Mouse (Mus musculus) MEL (cell line): Measurements from ENCODE around the gene Tfam.
A peak's percentile ranks its signal among the peaks of the same experiment; 100 is the strongest.

Source experiments
- HCFC1 ChIP-seq: IDR thresholded peaks from 2 replicates; pipeline ENCODE4 v1.6.1; 2012; ENCODE audit warnings: low read depth, mild to moderate bottlenecking, inconsistent platforms, low read length, improper control_type of control experiment, moderate library complexity
- POLR2A ChIP-seq, 2 experiments: IDR thresholded peaks; 2 replicates each; pipeline ENCODE4 v1.6.1; 2011 to 2012; ENCODE audit warnings: low read length in 2 of 2, mild to moderate bottlenecking in 2 of 2, control low read depth in 1 of 2, improper control_type of control experiment in 1 of 2, low read depth in 1 of 2, moderate library complexity in 1 of 2; ENCODE audit not compliant: control insufficient read depth in 1 of 2, insufficient read depth in 1 of 2, poor library complexity in 1 of 2

DNA sequence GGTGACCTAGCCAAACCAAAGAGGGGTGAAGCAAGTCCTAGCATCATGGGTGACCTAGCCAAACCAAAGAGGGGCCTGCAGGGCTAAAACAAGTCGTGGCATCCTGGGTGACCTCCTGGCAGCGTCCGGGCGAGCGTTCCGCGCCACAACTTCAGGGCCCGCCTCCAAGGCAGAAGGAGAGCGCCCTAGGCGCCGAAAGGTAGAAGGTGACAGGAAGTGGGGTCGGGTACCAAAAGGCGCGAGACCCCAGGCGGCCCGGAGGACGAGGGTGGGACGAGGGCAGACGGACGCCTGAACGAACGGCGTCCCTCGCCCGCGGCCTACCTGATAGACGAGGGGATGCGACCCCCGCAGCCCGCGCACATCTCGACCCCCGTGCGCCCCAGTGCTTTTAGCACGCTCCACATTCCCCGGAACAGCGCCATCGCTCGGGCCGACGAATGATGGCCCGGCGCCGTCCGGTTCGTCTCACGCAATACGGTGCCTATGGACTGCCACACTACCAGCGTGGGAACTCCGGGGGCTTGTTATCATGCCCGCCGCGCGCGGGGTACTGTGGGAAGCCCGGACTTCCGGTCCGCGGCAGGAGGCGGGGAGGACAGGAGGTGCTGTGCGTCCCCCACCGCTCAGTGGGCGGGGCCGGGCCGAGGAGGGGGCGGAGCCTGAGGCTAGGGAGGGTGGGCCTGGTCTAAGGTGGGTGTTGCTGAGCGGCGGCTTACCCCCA lies 402 bp downstream of the Tfam start:
- TF ChIP-seq HCFC1 (peak; percentile 88), POLR2A (IDR thresholded peaks at IDR 0.05; ENCODE audit: control insufficient read depth in 1 of 2, insufficient read depth in 1 of 2, low read depth in 1 of 2, low read length in 2 of 2, poor library complexity in 1 of 2) (peak; percentile 87 to 89)
